Mouse (Mus musculus) adrenal gland, adult 18-20 months (tissue): ENCODE results near the gene Gon7. TPM values are rescaled to one million over a fixed set of nuclear protein-coding genes. Genes with fewer than 3 reads are reported as not detected.

Source experiments
- DNase-seq, 2 experiments: peaks; one replicate each; pipeline ENCODE4 v3.0.0; 2021 to 2022; ENCODE audit warnings: low spot score in 2 of 2
- long read RNA-seq, 2 experiments: library from polyadenylated mRNA; stranded (forward); transcript quantifications; one replicate each; pipeline ENCODE4 v2.0.0; 2021
- total RNA-seq, 2 experiments: library from RNA; stranded (reverse); gene quantifications; 1 replicate in 1 of 2; 2 replicates in 1 of 2; pipeline ENCODE4 v1.2.3; 2021

The Gon7 gene
- 10 to 100 TPM; 15.8 to 20.9 TPM for total RNA-seq
- long read RNA-seq, experiment 1, partial matches to known transcripts = 0 of 3 reads
- long read RNA-seq, experiment 1, other reads (novel, unspliced or antisense) = 0 of 3 reads
- long read RNA-seq, experiment 2, transcript Gon7-201 (2 exons, 1,152 nt) = major isoform, 13 of 15 reads
- long read RNA-seq, experiment 2, partial matches to known transcripts = 1 of 15 reads
- long read RNA-seq, experiment 2, other reads (novel, unspliced or antisense) = 1 of 15 reads

- DNase-seq = peak; percentile 90 to 92
These were observed at the start of gene Gon7, which contains the start of the genes Gm28051 and Ubr7 for GRCm38 (mm10) chr12:102757689-102758402. Gon7 (minus strand) TSS chr12:102757803. Gm28051 (minus strand) TSS chr12:102757765. Ubr7 (plus strand) TSS chr12:102757967.

- DNase-seq = no peak
These were observed 41.9 kb upstream of the Gon7 start for GRCm38 (mm10) chr12:102799528-102799927.

DNA sequence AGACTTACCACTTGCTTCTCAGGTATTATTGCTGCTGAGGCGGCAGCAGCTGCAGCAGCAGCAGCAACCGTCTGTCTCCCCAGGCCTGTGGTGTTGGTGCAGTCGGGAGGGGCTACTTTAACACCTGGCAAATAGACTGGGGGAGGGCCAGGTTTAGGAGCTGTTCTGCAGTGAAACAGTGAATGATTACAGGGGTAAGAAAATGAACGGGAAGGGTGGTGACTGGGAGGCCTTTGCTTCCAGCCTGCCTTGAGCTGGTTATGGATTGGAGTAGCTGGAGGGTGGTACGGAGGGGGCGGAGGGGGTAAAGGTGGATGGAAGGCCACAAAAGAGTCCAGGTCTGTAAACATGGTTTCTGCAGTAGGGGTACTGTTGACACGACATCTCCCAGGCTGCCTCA is 30.3 kb upstream of the Gon7 start:
- no peak for DNase-seq

- DNase-seq = no peak
These were observed 28.0 kb upstream of the Gon7 start for GRCm38 (mm10) chr12:102785593-102785985.

- no peak for DNase-seq
These were observed 27.4 kb upstream of the Gon7 start for GRCm38 (mm10) chr12:102784899-102785592.

DNA sequence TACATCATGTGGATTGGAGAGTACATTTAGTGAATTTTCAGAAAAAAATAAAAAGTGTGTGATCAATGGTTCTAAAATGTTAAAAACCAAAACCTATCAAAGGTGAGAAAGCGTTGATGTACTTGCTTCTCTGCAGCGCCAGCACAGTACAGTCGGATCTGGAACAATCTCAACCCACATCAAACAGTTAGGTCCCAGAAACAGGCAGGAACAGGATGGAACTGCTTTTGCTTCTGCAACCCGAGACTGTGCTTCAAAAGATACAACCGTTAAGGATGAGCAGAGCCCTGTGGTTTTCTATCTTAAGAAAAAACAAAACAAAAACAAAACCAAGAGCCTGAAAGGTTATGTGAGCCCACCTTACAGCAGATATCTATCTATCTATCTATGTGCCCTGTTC is 25.2 kb upstream of the Gon7 start:
- no peak for DNase-seq

- DNase-seq = no peak
These were observed 21.8 kb upstream of the Gon7 start for GRCm38 (mm10) chr12:102779452-102779851.

GRCm38 (mm10) chr12:102778151-102778550 is 20.5 kb upstream of the Gon7 start:
- no peak for DNase-seq

DNA sequence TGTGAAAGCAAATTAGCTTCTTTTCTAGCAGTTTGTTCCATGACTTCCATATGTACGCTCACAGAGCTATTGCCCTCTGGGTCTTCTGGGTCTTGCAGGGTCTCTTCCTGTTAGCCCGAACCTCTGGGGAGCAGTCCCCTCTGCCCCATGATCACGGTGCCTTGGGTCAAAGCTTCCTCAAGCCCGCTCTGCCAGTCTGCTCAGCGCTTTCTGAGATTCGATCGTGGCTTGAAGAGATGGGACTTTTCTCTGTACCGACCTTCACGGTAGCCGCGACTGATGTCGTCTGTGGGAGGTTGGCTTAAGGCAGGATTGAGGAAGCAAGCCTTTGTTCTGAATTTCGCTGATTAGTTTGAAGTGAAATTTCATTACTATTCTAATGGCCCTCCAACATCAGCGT is 18.4 kb upstream of the Gon7 start:
- no peak for DNase-seq

GRCm38 (mm10) chr12:102772676-102773075 is 15.1 kb upstream of the Gon7 start:
- no peak for DNase-seq

- DNase-seq = no peak
These were observed 14.0 kb upstream of the Gon7 start for GRCm38 (mm10) chr12:102771601-102772000.

DNA sequence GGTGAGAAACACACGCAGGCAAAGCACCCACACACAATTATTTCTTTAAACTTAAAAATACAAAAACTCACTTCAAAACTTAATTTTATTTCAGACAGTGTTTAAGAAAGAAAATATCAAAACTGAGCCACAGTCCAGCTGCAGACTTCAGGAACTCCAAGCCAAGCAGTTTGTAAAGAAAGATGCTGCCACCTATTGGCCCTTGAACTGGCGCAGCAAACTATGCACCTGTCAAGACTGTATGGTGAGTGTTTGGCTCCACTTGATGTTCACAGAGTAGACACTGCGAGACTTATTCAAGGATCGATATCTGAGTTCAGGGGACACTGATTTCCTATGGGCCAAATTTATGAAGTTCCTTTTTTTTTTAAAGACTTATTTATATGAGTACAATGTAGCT is 11.4 kb upstream of the Gon7 start:
- DNase-seq = no peak

DNA sequence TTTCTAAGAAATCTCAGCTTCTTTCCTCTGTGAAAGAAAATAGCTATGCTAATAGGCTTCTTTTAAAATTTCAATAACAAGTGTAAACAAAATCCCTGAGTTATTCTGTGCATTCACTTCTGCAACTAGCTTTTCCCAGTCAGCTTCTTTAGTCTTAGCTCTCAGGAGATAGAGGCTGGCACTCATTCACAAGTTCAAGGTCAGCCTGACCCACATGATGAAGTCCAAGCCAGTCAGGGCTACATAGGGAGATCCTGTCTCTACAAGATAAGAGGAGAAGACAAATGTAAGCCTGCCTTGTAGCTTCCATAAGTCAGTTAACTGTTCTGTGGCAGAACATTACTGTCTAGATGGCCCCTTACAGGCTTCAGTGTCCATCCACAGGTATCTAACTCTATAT is 6.1 kb upstream of the Gon7 start:
- DNase-seq = no peak

DNA sequence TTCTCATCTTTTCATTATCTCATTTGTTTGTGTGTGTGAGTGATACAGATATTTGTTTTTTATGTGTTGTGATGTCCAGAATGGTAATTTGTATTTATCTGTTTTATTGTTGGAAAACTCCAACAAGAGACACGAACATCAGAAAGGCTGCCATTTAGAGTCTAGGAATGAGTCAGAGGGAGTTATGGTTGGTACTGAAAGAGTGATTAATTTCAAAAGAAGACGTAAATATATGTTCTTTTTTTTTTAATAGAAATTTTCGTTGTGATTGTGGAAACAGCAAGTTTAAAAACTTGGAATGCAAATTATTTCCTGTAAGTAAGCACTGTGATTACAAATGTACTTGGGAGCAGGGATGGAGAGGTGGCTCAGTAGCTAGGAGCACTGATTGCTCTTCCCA is 4.1 kb upstream of the Gon7 start:
- DNase-seq = no peak

DNA sequence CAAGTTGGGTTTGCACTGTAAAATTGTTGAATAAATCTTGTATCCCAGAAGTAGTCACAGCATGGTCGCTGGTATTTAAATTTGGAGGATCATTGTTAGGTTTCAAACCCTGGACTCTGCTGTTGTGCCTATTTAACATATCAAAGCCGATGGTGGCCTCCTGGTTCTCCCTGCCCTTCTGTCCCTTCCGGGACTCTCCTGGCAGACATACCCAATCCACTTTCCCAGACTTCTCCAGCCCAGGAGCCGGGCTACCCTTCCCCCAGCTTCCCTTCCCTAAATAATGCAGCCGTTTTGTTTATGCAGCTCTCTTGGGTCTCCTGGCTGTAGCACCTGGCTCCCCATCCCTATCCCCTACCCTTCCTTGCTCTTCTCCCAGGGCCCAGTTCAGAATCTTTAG is 1.3 kb upstream of the Gon7 start:
- DNase-seq = no peak

DNA sequence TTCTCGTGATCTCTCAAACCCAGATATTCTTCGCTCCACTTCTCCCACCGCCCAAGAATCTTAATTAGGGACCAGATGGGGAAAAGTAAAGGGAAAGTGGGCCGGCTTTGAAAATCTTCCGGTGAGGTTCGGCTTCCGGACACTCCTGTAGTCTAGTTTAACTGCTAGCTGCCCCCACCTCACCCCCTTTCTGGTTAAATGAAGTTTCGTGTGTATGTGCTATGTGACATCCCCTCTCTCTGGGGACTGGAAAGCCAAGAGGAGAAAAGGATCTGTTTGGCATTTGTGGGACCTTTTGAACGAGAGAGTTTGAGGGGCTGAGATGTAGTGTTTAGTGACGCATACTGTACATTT is 777 bp upstream of the Gon7 start, which contains the start of gene Gm20604:
TSS of gene Gm20604 (minus strand) at position 270 of the 354 bp plus-strand sequence.
- DNase-seq = no peak

DNA sequence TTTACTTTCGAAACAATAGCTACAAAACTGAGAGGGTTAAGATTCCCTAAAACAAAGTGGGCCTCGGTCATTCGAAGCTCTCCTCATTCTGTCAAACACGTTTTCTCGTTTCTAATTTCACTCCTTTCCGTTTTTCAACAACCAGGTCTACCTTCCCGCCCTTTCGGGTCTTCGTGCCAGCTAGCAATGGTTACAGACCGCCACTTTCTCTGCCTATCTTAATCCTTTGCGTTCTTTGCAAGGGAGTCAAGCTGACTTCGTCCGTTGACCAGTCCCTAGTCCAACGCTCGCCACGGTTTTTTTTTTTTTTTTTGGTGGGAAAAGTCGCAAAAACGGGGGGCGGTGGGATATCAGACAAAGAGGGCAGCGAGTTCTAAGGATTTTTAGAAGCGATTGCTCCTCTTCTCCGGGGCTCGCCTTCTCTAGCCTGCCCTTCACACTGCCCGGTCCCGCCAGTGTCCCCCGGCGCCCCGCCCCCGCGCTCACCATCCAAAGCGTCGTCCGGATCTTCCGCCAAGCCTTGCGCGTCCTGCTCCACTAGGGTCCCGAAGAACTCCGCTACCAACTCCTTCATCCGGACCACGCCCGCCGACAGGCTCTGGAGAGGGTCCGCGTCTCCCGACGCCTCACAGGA is 431 bp downstream of the Gon7 start:
- DNase-seq = peak in 1 of 2 experiments; percentile 84

- DNase-seq = no peak
These were observed 1.3 kb downstream of the Gon7 start for GRCm38 (mm10) chr12:102756304-102756703.

DNA sequence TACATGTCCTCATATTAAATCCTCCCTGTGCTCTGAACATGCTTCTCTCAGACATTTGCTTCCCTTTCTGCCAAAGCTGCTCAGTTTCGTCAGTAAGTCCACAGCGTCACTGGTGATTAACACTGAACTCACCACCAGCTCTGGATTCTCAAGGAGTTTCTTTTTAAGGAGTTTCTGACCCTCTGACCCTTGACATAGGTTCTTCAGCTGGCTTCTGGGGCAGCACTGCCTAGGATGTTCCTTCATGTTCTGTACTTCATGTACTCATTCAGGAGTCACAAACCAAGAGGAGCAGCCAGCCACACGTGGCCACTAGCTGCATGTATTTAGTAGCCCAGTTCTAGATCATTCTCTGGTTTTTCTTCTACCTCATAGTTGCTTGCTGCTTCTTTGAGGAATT is 9.3 kb downstream of the Gon7 start:
- no peak for DNase-seq

DNA sequence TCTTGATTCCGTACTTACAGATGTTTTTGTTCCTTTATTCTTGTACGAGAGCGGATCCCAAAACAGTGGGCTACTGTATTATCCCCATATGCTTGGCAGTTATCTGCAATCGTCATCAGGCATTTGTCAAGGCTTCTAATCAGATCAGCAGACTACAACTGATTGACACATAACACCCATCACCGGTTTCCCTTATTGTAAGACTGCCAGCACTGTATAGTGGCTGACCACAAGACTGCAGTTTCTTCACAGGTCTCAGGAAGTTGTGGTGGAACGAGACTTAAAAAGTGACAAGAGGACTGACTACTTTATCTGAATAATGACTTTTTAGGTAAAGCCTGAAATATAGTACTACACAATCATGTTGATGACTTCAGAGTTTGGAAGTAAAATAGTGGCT is 12.8 kb downstream of the Gon7 start:
- no peak for DNase-seq
